In the genomic region with DNA sequence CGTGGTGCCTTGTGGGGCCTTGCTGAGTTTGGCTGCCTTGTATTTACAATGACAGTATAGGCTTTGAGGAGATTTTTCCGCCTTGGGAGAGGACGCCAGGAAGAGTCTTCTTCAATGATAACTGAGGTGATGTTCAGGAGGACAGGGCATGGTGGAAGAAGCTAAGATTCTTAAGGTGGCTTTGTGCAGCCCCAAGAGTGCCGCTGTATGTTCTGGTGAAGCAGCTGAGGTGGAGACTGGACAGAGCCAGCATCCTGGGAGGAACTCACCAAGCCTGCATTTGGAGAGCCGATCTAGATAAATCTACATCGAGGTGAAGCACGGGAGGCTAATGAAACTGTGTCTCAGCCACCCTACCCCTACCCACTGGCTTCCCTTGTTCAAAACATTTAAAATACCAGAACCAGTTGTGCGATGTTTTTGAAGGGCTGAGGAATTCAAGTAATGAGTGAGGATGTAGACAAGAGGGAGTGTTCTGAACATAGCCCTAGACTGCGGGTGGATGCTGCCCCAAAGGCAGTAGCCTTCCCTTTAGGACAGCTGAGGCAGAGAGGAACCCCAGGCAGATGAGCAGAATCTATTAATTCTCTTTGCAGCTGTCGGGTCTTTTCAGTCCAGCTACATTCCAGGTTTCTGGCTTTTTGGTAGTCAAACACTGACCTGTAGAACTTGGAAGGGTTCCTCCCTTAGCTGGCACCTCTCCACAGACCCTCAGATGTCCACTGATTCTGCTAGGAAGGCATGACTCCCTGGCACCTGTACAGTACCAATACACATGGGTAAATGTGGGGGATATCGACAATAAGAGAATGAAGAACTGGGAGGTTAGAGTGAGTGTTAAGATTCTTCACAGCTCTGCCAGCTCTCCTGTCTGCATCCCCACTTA, we compare ENCODE assay signal across 8 mouse cellular contexts. TPM values are rescaled to one million over a fixed set of nuclear protein-coding genes. Genes with fewer than 3 reads are reported as not detected.
A peak's percentile ranks its signal among the peaks of the same experiment; 100 is the strongest.
DNase-seq lines count a peak whose midpoint lies in the region; ATAC-seq and TF ChIP-seq lines count a peak whose summit lies in the region.

No protein-coding gene starts in this region.

- peaks cover 7% of the 10 kb centered on the region for H3K4me1 ChIP-seq in heart, adult 2 months (ENCODE audit: control insufficient read depth, insufficient read depth, low read length)
- H3K4me1 ChIP-seq in ES-Bruce4 (ENCODE audit: control insufficient read depth, insufficient read depth, low read length) = peaks cover 2% of the 10 kb centered on the region
- H3K4me1 ChIP-seq in embryonic facial prominence, embryonic 14.5 days (ENCODE audit: control insufficient read depth, insufficient read depth, low read length) = peaks cover 26% of the 10 kb centered on the region
- peaks cover 14% of the 10 kb centered on the region for H3K4me1 ChIP-seq in intestine, embryonic 15.5 days (replicated peaks)
- H3K4me1 ChIP-seq in neural tube, embryonic 12.5 days = peaks cover 19% of the 10 kb centered on the region

- TF ChIP-seq EP300 in heart, adult 2 months (IDR thresholded peaks at IDR 0.05; ENCODE audit: insufficient read depth, low read depth, low read length) = no peak
- TF ChIP-seq EP300 in ES-Bruce4 (IDR thresholded peaks at IDR 0.05; ENCODE audit: insufficient read depth, low read depth, low read length) = no peak

- TF ChIP-seq POLR2A in heart, adult 2 months (IDR thresholded peaks at IDR 0.05; ENCODE audit: insufficient read depth, low read depth, low read length) = no peak
- no peak for TF ChIP-seq POLR2A in ES-Bruce4 (IDR thresholded peaks at IDR 0.05; ENCODE audit: insufficient read depth, low read length)

- 51% methylated on average over 11 of the region's 11 CpGs for WGBS in heart, adult 2 months
- 39% methylated on average over 11 of the region's 11 CpGs for WGBS in embryonic facial prominence, embryonic 14.5 days
- 40% methylated on average over 11 of the region's 11 CpGs for WGBS in intestine, embryonic 15.5 days
- WGBS in neural tube, embryonic 12.5 days = 55% methylated on average over 11 of the region's 11 CpGs

- H3K4me3 ChIP-seq in heart, adult 2 months = peak overlapping the region; percentile 43
- peak overlapping the region; percentile 83 for H3K4me3 ChIP-seq in ES-Bruce4 (ENCODE audit: low read depth, low read length)
- H3K4me3 ChIP-seq in embryonic facial prominence, embryonic 14.5 days (ENCODE audit: low read depth, low read length) = peak overlapping the region; percentile 79
- peak overlapping the region; percentile 83 for H3K4me3 ChIP-seq in intestine, embryonic 15.5 days (replicated peaks)
- H3K4me3 ChIP-seq in neural tube, embryonic 12.5 days = peak overlapping the region; percentile 75

- peak overlapping the region; percentile 70 for H3K4me2 ChIP-seq in embryonic facial prominence, embryonic 14.5 days (ENCODE audit: low read depth, low read length)
- peak overlapping the region; percentile 75 for H3K4me2 ChIP-seq in intestine, embryonic 15.5 days (replicated peaks)
- H3K4me2 ChIP-seq in neural tube, embryonic 12.5 days (replicated peaks) = peak overlapping the region; percentile 72

- intact Hi-C loops in heart, adult 2 months (cut with DNase I) = loop anchor here (5.0 to 10.0 kb wide), 3 partner anchors 125 to 1047 kb away; a partner anchor contains a TSS

- H3K9ac ChIP-seq in heart, adult 2 months (ENCODE audit: low read depth, low read length) = peak overlapping the region; percentile 65
- H3K9ac ChIP-seq in ES-Bruce4 (ENCODE audit: low read depth, poor library complexity, severe bottlenecking) = peak overlapping the region; percentile 51
- H3K9ac ChIP-seq in embryonic facial prominence, embryonic 14.5 days (ENCODE audit: low read depth, low read length) = peak overlapping the region; percentile 62
- peak overlapping the region; percentile 48; the same call in 1 of the 2 replicates for H3K9ac ChIP-seq in intestine, embryonic 15.5 days
- peak overlapping the region; percentile 55; the same call in 1 of the 2 replicates for H3K9ac ChIP-seq in neural tube, embryonic 12.5 days

- DNase-seq in heart, adult 2 months = peak in 1 of 2 experiments; percentile 42
- DNase-seq in heart, adult 18-20 months = no peak
- DNase-seq in embryonic facial prominence, embryonic 14.5 days (ENCODE audit: low spot score) = peak; percentile 29
- DNase-seq in gastrocnemius, postnatal 4 days (ENCODE audit: low spot score in 2 of 2) = no peak
- no peak for DNase-seq in adrenal gland, postnatal 25 days

- H3K9me3 ChIP-seq in ES-Bruce4 (replicated peaks; ENCODE audit: control insufficient read depth, insufficient read depth, low read length, poor library complexity, severe bottlenecking) = no peaks in the 10 kb centered on the region
- no peaks in the 10 kb centered on the region for H3K9me3 ChIP-seq in embryonic facial prominence, embryonic 14.5 days (ENCODE audit: control insufficient read depth, low read length)
- H3K9me3 ChIP-seq in intestine, embryonic 15.5 days = no peaks in the 10 kb centered on the region
- no peaks in the 10 kb centered on the region for H3K9me3 ChIP-seq in neural tube, embryonic 12.5 days

- no peak for ATAC-seq in embryonic facial prominence, embryonic 14.5 days (ENCODE audit: low read depth)
- no peak for ATAC-seq in intestine, embryonic 15.5 days
- no peak for ATAC-seq in neural tube, embryonic 12.5 days (ENCODE audit: low FRiP score, low read depth)

- peak overlapping the region; percentile 99 for H3K27ac ChIP-seq in heart, adult 2 months
- H3K27ac ChIP-seq in ES-Bruce4 (ENCODE audit: insufficient read depth, low read length) = peak overlapping the region; percentile 98
- H3K27ac ChIP-seq in embryonic facial prominence, embryonic 14.5 days (replicated peaks; ENCODE audit: low read depth, low read length) = peak overlapping the region; percentile 89
- H3K27ac ChIP-seq in intestine, embryonic 15.5 days = peak overlapping the region; percentile 97
- no peak overlapping the region for H3K27ac ChIP-seq in neural tube, embryonic 12.5 days

- no peaks in the 10 kb centered on the region for H3K36me3 ChIP-seq in heart, adult 2 months (ENCODE audit: control insufficient read depth, insufficient read depth, low read length)
- peaks cover 2% of the 10 kb centered on the region for H3K36me3 ChIP-seq in ES-Bruce4 (ENCODE audit: control insufficient read depth, insufficient read depth, low read length, poor library complexity, severe bottlenecking)
- no peaks in the 10 kb centered on the region for H3K36me3 ChIP-seq in embryonic facial prominence, embryonic 14.5 days (ENCODE audit: control insufficient read depth, insufficient read depth, low read length)
- no peaks in the 10 kb centered on the region for H3K36me3 ChIP-seq in intestine, embryonic 15.5 days
- H3K36me3 ChIP-seq in neural tube, embryonic 12.5 days = peaks cover 2% of the 10 kb centered on the region; the same call in 1 of the 2 replicates

- H3K27me3 ChIP-seq in heart, adult 2 months (ENCODE audit: control insufficient read depth, insufficient read depth, low read length) = no peaks in the 10 kb centered on the region
- no peaks in the 10 kb centered on the region for H3K27me3 ChIP-seq in ES-Bruce4 (ENCODE audit: control insufficient read depth, insufficient read depth, low read length, poor library complexity, severe bottlenecking)
- H3K27me3 ChIP-seq in embryonic facial prominence, embryonic 14.5 days (replicated peaks; ENCODE audit: control insufficient read depth, insufficient read depth, low read length) = no peaks in the 10 kb centered on the region
- H3K27me3 ChIP-seq in intestine, embryonic 15.5 days (replicated peaks) = no peaks in the 10 kb centered on the region
- no peaks in the 10 kb centered on the region for H3K27me3 ChIP-seq in neural tube, embryonic 12.5 days (replicated peaks)

- no peak for TF ChIP-seq CTCF in heart, adult 2 months (IDR thresholded peaks at IDR 0.05)
- TF ChIP-seq CTCF in ES-Bruce4 (IDR thresholded peaks at IDR 0.05; ENCODE audit: low read depth, low read length) = no peak

- H3K79me2 ChIP-seq in heart, adult 2 months (replicated peaks; ENCODE audit: control insufficient read depth, insufficient read depth, low read length) = no peaks in the 10 kb centered on the region

RNA-seq across cellular contexts. Expression of a gene that starts 1.2 kb away (rescaled TPM):
- total RNA-seq in heart, adult 2 months (2021) = 100 to 1,000 TPM; 108 to 119 TPM
- polyA plus RNA-seq in heart, adult 2 months (2012; rRNA removed) = 76.5 and 91.7 TPM in 2 replicates
- total RNA-seq in heart, adult 18-20 months (2021) = 100 to 1,000 TPM; 115 to 116 TPM
- polyA plus RNA-seq in ES-Bruce4 (2011; ENCODE audit: insufficient read depth, insufficient read length, low read depth, missing spikeins) = 403 and 417 TPM in 2 replicates
- polyA plus RNA-seq in embryonic facial prominence, embryonic 14.5 days (2014; fragmentation: Nextera tagmentation; extraction: Ambion mirVana) = 367 and 373 TPM in 2 replicates
- polyA plus RNA-seq in intestine, embryonic 15.5 days (2015; fragmentation: Nextera tagmentation; extraction: Ambion mirVana) = 632 and 657 TPM in 2 replicates
- polyA plus RNA-seq in neural tube, embryonic 12.5 days (2016; fragmentation: Nextera tagmentation; extraction: Ambion mirVana) = 301 and 333 TPM in 2 replicates
- 100 to 1,000 TPM; 171 to 179 TPM for total RNA-seq in gastrocnemius, postnatal 4 days (2021)
- 279 and 314 TPM in 2 replicates for total RNA-seq in adrenal gland, postnatal 25 days (2021)

RNA-seq across cellular contexts. Expression of a gene that starts 41.3 kb away (rescaled TPM):
- under 1 TPM; 0.13 to 0.27 TPM for total RNA-seq in heart, adult 2 months (2021)
- 0.29 and 0.31 TPM in 2 replicates for polyA plus RNA-seq in heart, adult 2 months (2012; rRNA removed)
- total RNA-seq in heart, adult 18-20 months (2021) = under 1 TPM; 0.17 to 0.23 TPM
- polyA plus RNA-seq in ES-Bruce4 (2011; ENCODE audit: insufficient read depth, insufficient read length, low read depth, missing spikeins) = 2.0 and 2.5 TPM in 2 replicates
- polyA plus RNA-seq in embryonic facial prominence, embryonic 14.5 days (2014; fragmentation: Nextera tagmentation; extraction: Ambion mirVana) = 0.19 and 0.42 TPM in 2 replicates
- 10.9 and 11.2 TPM in 2 replicates for polyA plus RNA-seq in intestine, embryonic 15.5 days (2015; fragmentation: Nextera tagmentation; extraction: Ambion mirVana)
- polyA plus RNA-seq in neural tube, embryonic 12.5 days (2016; fragmentation: Nextera tagmentation; extraction: Ambion mirVana) = 0.40 and 0.52 TPM in 2 replicates
- total RNA-seq in gastrocnemius, postnatal 4 days (2021) = not detected
- 9.2 and 10.0 TPM in 2 replicates for total RNA-seq in adrenal gland, postnatal 25 days (2021)

RNA-seq across cellular contexts. Expression of a gene that starts 51.5 kb away (rescaled TPM):
- not detected for total RNA-seq in heart, adult 2 months (2021)
- polyA plus RNA-seq in heart, adult 2 months (2012; rRNA removed) = not detected in 2 replicates
- not detected for total RNA-seq in heart, adult 18-20 months (2021)
- not detected in 2 replicates for polyA plus RNA-seq in ES-Bruce4 (2011; ENCODE audit: insufficient read depth, insufficient read length, low read depth, missing spikeins)
- not detected in 2 replicates for polyA plus RNA-seq in embryonic facial prominence, embryonic 14.5 days (2014; fragmentation: Nextera tagmentation; extraction: Ambion mirVana)
- polyA plus RNA-seq in intestine, embryonic 15.5 days (2015; fragmentation: Nextera tagmentation; extraction: Ambion mirVana) = not detected in 2 replicates
- not detected in 2 replicates for polyA plus RNA-seq in neural tube, embryonic 12.5 days (2016; fragmentation: Nextera tagmentation; extraction: Ambion mirVana)
- total RNA-seq in gastrocnemius, postnatal 4 days (2021) = not detected
- total RNA-seq in adrenal gland, postnatal 25 days (2021) = not detected in 2 replicates
